Mouse (Mus musculus): ENCODE measurements around the gene Samt4.

GRCm38 (mm10) chrX:154481702-154482101 is at the start of gene Samt4:
- TF ChIP-seq CTCF (IDR thresholded peaks at IDR 0.05; ENCODE audit: extremely low read depth, insufficient read depth, low read length) (no peak), POLR2A (IDR thresholded peaks at IDR 0.05; ENCODE audit: extremely low read depth, insufficient read depth, low read length) (no peak)
